Mouse (Mus musculus) liver, embryonic 12.5 days (tissue): ENCODE measurements around the gene Baiap2l1. TPM values are rescaled to one million over a fixed set of nuclear protein-coding genes. Genes with fewer than 3 reads are reported as not detected.

Experiments used
- ATAC-seq: fragments of 200-750 bp; cut with Nextera tagmentation; 2 replicates; pipeline ENCODE4 v1.8.0; 2017; ENCODE audit warnings: moderate number of reproducible peaks, mild to moderate bottlenecking, moderate library complexity
- H3K27ac ChIP-seq: fragments of 300-500 bp; sonication (generic); 2 replicates; pipeline ENCODE4 v1.5.1; 2016; ENCODE audit warnings: mild to moderate bottlenecking
- H3K27me3 ChIP-seq: fragments of 300-500 bp; sonication (generic); replicated peaks from 2 replicates; pipeline ENCODE4 v1.6.1; 2016; ENCODE audit warnings: mild to moderate bottlenecking, moderate library complexity
- H3K36me3 ChIP-seq: fragments of 300-500 bp; sonication (generic); 2 replicates; pipeline ENCODE4 v1.6.1; 2016; ENCODE audit warnings: mild to moderate bottlenecking, moderate library complexity
- H3K4me1 ChIP-seq: fragments of 300-500 bp; sonication (generic); 2 replicates; pipeline ENCODE4 v1.6.1; 2016
- H3K4me2 ChIP-seq: fragments of 300-500 bp; sonication (generic); 2 replicates; pipeline ENCODE4 v1.6.1; 2016; ENCODE audit warnings: mild to moderate bottlenecking, moderate library complexity
- H3K4me3 ChIP-seq: fragments of 300-500 bp; sonication (generic); 2 replicates; pipeline ENCODE4 v1.5.1; 2016; ENCODE audit warnings: mild to moderate bottlenecking, moderate library complexity
- H3K9ac ChIP-seq: fragments of 300-500 bp; sonication (generic); 2 replicates; pipeline ENCODE4 v1.6.1; 2016; ENCODE audit warnings: mild to moderate bottlenecking, moderate library complexity
- H3K9me3 ChIP-seq: fragments of 300-500 bp; sonication (generic); replicated peaks from 2 replicates; pipeline ENCODE4 v1.6.1; 2016; ENCODE audit warnings: mild to moderate bottlenecking, moderate library complexity
- WGBS: fragments of 180-500 bp; shearing (Covaris S2); methylation state at CpG from one replicate; pipeline ENCODE4 v1.1.7; 2016; ENCODE audit not compliant: insufficient replicate concordance; 5-methylcytosine and 5-hydroxymethylcytosine counted together
- polyA plus RNA-seq: library from polyadenylated mRNA; unstranded; fragments of >200 nt; fragmentation: Nextera tagmentation; extraction: Ambion mirVana; gene quantifications from 2 replicates; pipeline ENCODE4 v1.2.1, GENCODE M21; 2016

Baiap2l1 gene
- polyA plus RNA-seq, 1 experiment from 2014 or later, result 5.4 TPM

DNA sequence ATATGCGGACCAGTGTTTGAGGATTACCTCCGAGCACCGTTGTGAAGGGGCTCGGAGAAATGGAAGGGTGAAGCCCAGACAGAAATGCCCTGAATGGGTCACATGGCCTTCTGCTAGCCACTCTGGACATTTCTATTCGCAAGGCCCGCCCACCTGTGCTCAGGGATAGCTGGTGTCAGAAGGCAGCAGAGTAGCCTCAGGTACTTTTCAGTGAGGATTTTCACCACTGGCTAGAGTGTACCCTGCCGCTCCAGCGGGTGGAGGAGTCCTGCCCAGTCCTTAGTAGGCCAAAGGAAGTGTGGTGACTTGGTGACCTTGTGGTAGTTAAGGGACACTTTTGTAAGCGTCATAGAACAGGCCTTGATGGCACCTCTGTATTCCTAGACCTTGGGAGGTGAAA lies 96.6 kb downstream of the Baiap2l1 start:
- no peaks in the 10 kb centered on the region for H3K27me3 ChIP-seq
- H3K4me2 ChIP-seq, result no peak overlapping the region
- peaks cover 36% of the 10 kb centered on the region for H3K4me1 ChIP-seq
- H3K9ac ChIP-seq, result no peak overlapping the region
- H3K27ac ChIP-seq, result no peak overlapping the region
- no peak overlapping the region for H3K4me3 ChIP-seq
- 77% methylated on average over 9 of the region's 9 CpGs for WGBS
- no peaks in the 10 kb centered on the region for H3K9me3 ChIP-seq
- H3K36me3 ChIP-seq, result peaks cover 46% of the 10 kb centered on the region
- no peak for ATAC-seq

- Histone ChIP-seq H3K36me3 (peaks cover 41% of the 10 kb centered on the region), H3K27me3 (no peaks in the 10 kb centered on the region), H3K27ac (no peak overlapping the region), H3K4me1 (peaks cover 44% of the 10 kb centered on the region), H3K4me3 (no peak overlapping the region), H3K9me3 (no peaks in the 10 kb centered on the region), H3K4me2 (no peak overlapping the region), H3K9ac (no peak overlapping the region)
- no peak for ATAC-seq
- 79% methylated on average over 8 of the region's 8 CpGs for WGBS
These were observed 97.4 kb downstream of the Baiap2l1 start for GRCm38 (mm10) chr5:144260464-144260863.

DNA sequence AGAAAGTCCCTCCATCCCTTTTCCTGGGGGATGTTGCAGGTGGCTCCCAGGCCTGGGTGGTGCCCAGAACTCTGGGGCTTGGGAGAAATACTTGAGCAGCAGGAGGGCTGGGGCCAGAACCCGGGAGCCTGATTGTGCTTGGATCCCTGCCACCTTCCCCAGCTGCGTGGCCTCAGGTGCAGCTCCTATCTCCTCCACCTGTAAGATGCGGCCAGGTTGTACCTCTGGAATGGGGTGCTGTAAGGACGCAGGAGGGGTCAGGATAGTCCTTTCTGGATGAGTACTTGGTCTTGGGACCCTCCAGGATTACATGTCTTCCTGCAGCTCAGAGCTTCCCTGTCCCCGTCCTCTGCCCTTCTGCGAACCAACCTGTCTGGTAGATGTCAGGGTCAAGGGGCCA lies 98.7 kb downstream of the Baiap2l1 start:
- Histone ChIP-seq H3K9ac (no peak overlapping the region), H3K4me1 (peaks cover 53% of the 10 kb centered on the region), H3K9me3 (no peaks in the 10 kb centered on the region), H3K36me3 (peaks cover 30% of the 10 kb centered on the region), H3K27me3 (no peaks in the 10 kb centered on the region), H3K27ac (no peak overlapping the region), H3K4me2 (no peak overlapping the region), H3K4me3 (no peak overlapping the region)
- no peak for ATAC-seq
- 78% methylated on average over 6 of the region's 6 CpGs for WGBS

DNA sequence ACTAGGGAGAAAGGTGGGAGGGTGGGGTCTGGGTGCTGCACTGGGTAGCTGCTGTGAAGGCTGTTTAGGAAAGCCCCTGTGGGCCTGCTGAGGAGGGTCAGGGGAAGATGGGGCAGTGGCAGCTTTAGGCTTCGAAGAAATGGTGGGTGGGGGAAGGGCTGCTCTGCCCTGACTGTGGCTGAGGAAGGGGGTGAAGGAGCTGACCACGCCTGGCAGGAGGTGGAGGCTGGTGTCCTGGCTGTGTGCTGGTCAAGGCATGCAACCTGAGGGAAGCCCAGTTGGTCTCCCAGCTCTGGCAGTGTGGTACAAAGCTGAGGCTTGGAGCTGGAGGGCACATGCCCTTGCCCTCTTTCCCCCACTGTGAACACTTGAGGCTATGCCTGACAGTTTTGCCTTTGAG lies 99.2 kb downstream of the Baiap2l1 start:
- peaks cover 28% of the 10 kb centered on the region for H3K36me3 ChIP-seq
- H3K27me3 ChIP-seq, result no peaks in the 10 kb centered on the region
- H3K27ac ChIP-seq, result no peak overlapping the region
- no peak overlapping the region for H3K4me3 ChIP-seq
- H3K4me2 ChIP-seq, result no peak overlapping the region; the same call in 1 of the 2 replicates
- H3K9ac ChIP-seq, result no peak overlapping the region
- H3K9me3 ChIP-seq, result no peaks in the 10 kb centered on the region
- 27% methylated on average over 2 of the region's 2 CpGs for WGBS
- peaks cover 58% of the 10 kb centered on the region for H3K4me1 ChIP-seq
- no peak for ATAC-seq

DNA sequence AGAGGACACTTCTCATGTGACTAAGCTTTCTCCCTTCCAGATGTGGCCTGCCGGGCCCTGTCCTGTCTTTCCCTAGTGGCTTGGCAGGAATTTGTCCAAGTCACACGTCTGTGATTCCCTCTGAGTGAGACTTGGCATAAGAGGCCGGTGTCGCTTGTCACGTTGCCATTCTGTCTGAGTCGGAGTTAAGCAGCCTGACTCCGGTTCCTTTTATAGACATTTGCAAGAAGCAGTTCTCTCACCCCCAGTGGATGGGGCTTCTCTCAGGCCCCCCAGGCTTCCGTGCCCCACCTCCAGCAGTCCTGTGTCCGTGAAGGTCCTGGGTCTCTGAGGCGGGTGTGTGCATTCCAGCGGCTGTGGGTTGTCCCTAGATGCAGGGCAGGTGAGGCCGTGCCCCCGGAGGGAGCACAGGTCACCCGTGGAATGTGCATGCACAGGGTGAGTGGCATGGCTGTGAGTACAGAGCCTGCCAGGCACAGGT lies 99.7 kb downstream of the Baiap2l1 start:
- no peaks in the 10 kb centered on the region for H3K27me3 ChIP-seq
- peak overlapping the region; percentile 12 for H3K4me2 ChIP-seq
- H3K36me3 ChIP-seq, result peaks cover 24% of the 10 kb centered on the region
- no peak for ATAC-seq
- H3K9ac ChIP-seq, result no peak overlapping the region
- H3K27ac ChIP-seq, result no peak overlapping the region
- no peak overlapping the region for H3K4me3 ChIP-seq
- H3K9me3 ChIP-seq, result no peaks in the 10 kb centered on the region
- 69% methylated on average over 14 of the region's 14 CpGs for WGBS
- peaks cover 58% of the 10 kb centered on the region for H3K4me1 ChIP-seq

DNA sequence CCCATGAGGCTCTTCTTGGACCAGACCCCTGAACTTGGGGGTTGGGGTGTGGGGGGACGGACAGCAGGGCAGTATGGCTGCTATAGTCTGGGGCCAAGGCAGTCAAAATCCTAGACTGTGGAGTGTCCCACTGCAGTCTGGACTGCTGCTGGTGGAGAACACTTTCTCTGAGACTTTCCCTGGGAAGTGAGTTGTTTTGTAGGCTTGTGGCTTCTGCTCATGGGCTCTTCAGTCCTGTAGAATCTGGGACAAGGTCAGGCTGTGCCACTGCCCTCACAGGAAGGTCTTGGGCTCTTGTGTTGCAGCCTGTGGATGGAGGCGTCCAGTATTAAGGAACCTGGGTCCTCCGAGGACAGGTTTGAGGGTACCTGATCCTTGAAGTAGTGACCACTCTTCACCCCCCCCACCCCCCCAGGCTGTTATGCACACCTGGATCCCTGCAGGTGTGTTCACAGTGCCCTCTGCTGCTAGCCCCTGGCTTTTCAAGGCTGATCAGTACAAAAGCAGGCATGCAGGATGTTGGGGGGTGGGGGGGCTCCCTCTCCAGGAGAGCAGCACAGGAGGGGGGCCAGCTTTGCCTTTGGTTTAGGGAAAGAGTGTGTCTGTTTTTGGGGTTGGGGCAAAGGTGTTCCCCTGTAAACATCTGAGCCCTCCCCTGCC lies 100.3 kb downstream of the Baiap2l1 start:
- Histone ChIP-seq H3K27me3 (no peaks in the 10 kb centered on the region), H3K27ac (no peak overlapping the region), H3K4me1 (peaks cover 58% of the 10 kb centered on the region), H3K9me3 (no peaks in the 10 kb centered on the region), H3K4me2 (peak overlapping the region; percentile 100), H3K36me3 (peaks cover 20% of the 10 kb centered on the region), H3K4me3 (peak overlapping the region; percentile 1; the same call in 1 of the 2 replicates), H3K9ac (no peak overlapping the region)
- no peak for ATAC-seq
- 80% methylated on average over 3 of the region's 3 CpGs for WGBS

- peaks cover 20% of the 10 kb centered on the region for H3K36me3 ChIP-seq
- peaks cover 58% of the 10 kb centered on the region for H3K4me1 ChIP-seq
- peak overlapping the region; percentile 97 for H3K9ac ChIP-seq
- ATAC-seq, result no peak
- no peaks in the 10 kb centered on the region for H3K27me3 ChIP-seq
- H3K9me3 ChIP-seq, result no peaks in the 10 kb centered on the region
- WGBS, result 50% methylated on average over 1 of the region's 1 CpGs
- H3K4me3 ChIP-seq, result peak overlapping the region; percentile 91
- H3K4me2 ChIP-seq, result peak overlapping the region; percentile 100
- H3K27ac ChIP-seq, result no peak overlapping the region; the same call in 1 of the 2 replicates
These were observed 101.0 kb downstream of the Baiap2l1 start for GRCm38 (mm10) chr5:144256888-144257287.

- Histone ChIP-seq H3K27me3 (no peaks in the 10 kb centered on the region), H3K9me3 (no peaks in the 10 kb centered on the region), H3K4me1 (peaks cover 55% of the 10 kb centered on the region), H3K4me2 (peak overlapping the region; percentile 100), H3K9ac (peak overlapping the region; percentile 97), H3K4me3 (peak overlapping the region; percentile 91), H3K27ac (no peak overlapping the region; the same call in 1 of the 2 replicates), H3K36me3 (peaks cover 20% of the 10 kb centered on the region)
- no peak for ATAC-seq
- 26% methylated on average over 7 of the region's 7 CpGs for WGBS
These were observed 101.4 kb downstream of the Baiap2l1 start for GRCm38 (mm10) chr5:144256541-144256870.

DNA sequence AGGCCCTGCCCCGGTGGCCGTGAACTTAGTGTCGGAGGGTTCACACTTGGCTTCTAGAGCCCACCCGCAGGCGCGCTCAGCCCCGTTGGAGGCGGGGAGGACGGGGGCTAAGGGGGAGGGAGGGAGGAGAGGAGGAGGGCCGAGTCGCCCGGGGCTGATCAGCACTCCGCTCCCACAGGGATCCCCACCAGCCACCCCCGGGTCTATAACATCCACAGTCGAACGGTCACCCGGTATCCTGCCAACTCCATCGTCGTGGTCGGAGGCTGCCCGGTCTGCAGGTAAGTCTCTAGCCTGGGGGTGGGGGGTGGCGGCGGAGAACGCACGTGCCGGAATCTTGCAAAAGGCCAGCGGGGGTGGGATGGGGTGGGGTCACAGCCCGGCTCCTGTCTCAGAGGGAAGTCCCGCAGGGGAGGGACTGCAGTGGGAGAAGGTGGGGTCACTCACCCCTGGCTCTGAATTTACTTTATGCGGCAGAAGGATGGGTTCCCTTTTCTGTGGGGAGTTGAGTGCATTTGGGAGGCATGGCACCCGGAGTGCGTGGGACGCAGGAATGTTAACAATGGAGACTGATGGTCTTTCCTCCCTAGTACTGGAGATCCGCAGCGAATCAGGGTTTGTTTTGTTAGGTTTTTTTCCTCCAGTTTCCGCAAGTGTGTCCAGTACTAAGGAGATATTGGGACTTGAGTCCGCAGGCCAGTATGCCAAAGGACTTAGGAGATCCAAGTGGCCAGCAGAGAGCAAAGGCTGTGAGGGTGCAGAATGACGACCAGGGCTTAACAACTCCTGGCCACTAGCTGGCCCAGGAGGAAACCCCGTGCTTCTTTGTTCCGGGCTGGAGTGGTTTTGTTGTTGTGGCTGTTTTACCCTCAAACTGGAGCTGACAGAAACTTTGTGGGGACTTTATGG lies 102.0 kb downstream of the Baiap2l1 start:
- peak; percentile 5 for ATAC-seq
- Histone ChIP-seq H3K27ac (peak overlapping the region; percentile 87), H3K4me1 (peaks cover 53% of the 10 kb centered on the region), H3K9me3 (no peaks in the 10 kb centered on the region), H3K36me3 (peaks cover 14% of the 10 kb centered on the region), H3K9ac (peak overlapping the region; percentile 97), H3K4me3 (peak overlapping the region; percentile 91), H3K4me2 (peak overlapping the region; percentile 100), H3K27me3 (no peaks in the 10 kb centered on the region)
- 1% methylated on average over 40 of the region's 40 CpGs for WGBS

GRCm38 (mm10) chr5:144254811-144255631 lies 102.9 kb downstream of the Baiap2l1 start:
- Histone ChIP-seq H3K4me3 (peak overlapping the region; percentile 91), H3K9ac (peak overlapping the region; percentile 97), H3K9me3 (peaks cover 3% of the 10 kb centered on the region; the same call in 1 of the 2 replicates), H3K4me2 (peak overlapping the region; percentile 100), H3K4me1 (peaks cover 53% of the 10 kb centered on the region), H3K36me3 (peaks cover 10% of the 10 kb centered on the region; the same call in 1 of the 2 replicates), H3K27ac (peak overlapping the region; percentile 87), H3K27me3 (no peaks in the 10 kb centered on the region)
- under 1% methylated on average over 63 of the region's 84 CpGs for WGBS
- ATAC-seq, result peak; percentile 86

DNA sequence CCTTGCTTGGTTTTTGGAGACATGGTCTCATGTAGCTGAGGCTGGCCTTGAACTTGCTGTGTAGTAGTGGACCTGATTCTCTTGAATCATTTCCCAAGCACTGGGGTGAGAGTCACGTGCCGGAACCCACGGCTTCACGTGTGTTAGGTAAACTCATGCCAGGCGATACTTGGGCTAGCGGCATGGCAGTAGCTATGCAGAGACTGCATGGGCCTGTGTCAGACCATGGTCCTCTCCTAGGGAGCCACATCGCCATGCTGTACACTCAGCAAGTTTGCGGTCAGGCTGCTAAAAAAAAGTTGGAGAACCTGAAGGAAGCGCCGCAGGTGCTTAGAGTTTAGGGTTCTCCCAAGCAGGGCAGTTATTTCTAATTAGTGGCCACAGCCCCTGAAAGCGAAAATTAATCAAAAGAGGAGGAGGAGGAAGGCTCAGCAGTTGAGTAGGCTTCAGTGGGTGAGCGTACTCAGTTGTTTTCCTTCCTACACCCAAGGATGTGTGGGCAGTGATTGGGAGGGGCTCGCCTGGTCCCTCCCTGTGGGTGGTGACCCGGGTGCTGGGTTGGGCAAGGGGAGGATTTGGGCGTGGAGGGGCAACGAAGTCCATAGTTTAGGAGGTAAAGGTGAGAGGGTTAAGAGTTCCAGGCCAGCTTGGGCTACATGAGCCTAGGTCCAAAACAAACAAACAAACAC lies 103.6 kb downstream of the Baiap2l1 start:
- H3K36me3 ChIP-seq, result peaks cover 10% of the 10 kb centered on the region; the same call in 1 of the 2 replicates
- H3K4me1 ChIP-seq, result peaks cover 52% of the 10 kb centered on the region
- no peaks in the 10 kb centered on the region for H3K27me3 ChIP-seq
- peak overlapping the region; percentile 91 for H3K4me3 ChIP-seq
- H3K9me3 ChIP-seq, result peaks cover 6% of the 10 kb centered on the region; the same call in 1 of the 2 replicates
- peak overlapping the region; percentile 100 for H3K4me2 ChIP-seq
- H3K27ac ChIP-seq, result peak overlapping the region; percentile 70
- peak overlapping the region; percentile 51 for H3K9ac ChIP-seq
- peak; percentile 73 for ATAC-seq
- 47% methylated on average over 16 of the region's 16 CpGs for WGBS
